Mouse (Mus musculus) gastrocnemius, adult 2 months (tissue): ENCODE measurements around the gene Akap14. TPM values are rescaled to one million over a fixed set of nuclear protein-coding genes. Genes with fewer than 3 reads are reported as not detected.

Experiments
- DNase-seq: peaks from one replicate; pipeline ENCODE4 v3.0.0; 2022
- H3K27ac ChIP-seq: fragments of 200-600 bp; 2 replicates; pipeline ENCODE4 v1.8.1; 2022; ENCODE audit warnings: mild to moderate bottlenecking
- H3K4me3 ChIP-seq: fragments of 200-600 bp; 2 replicates; pipeline ENCODE4 v1.8.1; 2022; ENCODE audit warnings: mild to moderate bottlenecking, moderate library complexity
- CTCF ChIP-seq: fragments of 200-600 bp; IDR thresholded peaks from 2 replicates; pipeline ENCODE4 v1.8.1; 2022; ENCODE audit warnings: antibody characterized with exemption, mild to moderate bottlenecking, moderate library complexity
- intact Hi-C: fragments of 180-260 bp; cut with DNase I; formaldehyde crosslinking; loops from one replicate; pipeline ENCODE4 v1.15.1; 2025
- total RNA-seq, 2 experiments: library from RNA; stranded (reverse); gene quantifications; 2 replicates each; pipeline ENCODE4 v1.2.3; 2021

Gene Akap14
- total RNA-seq, 2 experiments from 2014 or later, result not detected

GRCm38 (mm10) chrX:37126671-37127358, 41.8 kb downstream of the Akap14 start, which contains the start of gene Nkap:
Gene Nkap, plus strand, starts transcription at chrX:37126795.
- DNase-seq, result peak; percentile 73
- intact Hi-C loops, result no loop called here
- Histone ChIP-seq H3K4me3 (peak within 1 kb of the TSS; percentile 89), H3K27ac (peak within 1 kb of the TSS; percentile 91)
- TF ChIP-seq CTCF, result no peak

GRCm38 (mm10) chrX:37125511-37125910, 43.1 kb downstream of the Akap14 start:
- TF ChIP-seq CTCF, result no peak
- no peak for DNase-seq
- Histone ChIP-seq H3K27ac (no peak overlapping the region), H3K4me3 (no peak overlapping the region)
- intact Hi-C loops, result no loop called here

DNA sequence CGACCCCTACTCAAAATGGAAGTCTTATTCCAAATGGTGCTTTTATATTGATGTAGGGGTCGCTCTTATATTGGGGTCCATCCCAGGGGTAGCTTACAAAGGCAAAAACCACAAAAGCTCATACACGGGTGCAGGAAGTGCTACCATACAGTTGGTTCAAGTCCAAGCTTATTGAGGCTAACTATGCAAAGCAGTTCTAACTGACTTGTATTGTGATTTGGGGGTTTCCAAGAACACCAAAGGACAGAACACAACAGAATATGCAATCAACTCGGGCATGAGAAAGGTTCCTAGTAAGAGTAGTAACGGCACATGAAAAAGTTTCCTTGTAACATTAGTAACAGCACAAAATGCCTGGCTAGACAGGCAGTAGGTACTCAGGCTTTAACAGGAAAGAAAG, 48.4 kb downstream of the Akap14 start:
- no peak for TF ChIP-seq CTCF
- DNase-seq, result no peak
- intact Hi-C loops, result no loop called here
- Histone ChIP-seq H3K27ac (no peak overlapping the region), H3K4me3 (no peak overlapping the region)

DNA sequence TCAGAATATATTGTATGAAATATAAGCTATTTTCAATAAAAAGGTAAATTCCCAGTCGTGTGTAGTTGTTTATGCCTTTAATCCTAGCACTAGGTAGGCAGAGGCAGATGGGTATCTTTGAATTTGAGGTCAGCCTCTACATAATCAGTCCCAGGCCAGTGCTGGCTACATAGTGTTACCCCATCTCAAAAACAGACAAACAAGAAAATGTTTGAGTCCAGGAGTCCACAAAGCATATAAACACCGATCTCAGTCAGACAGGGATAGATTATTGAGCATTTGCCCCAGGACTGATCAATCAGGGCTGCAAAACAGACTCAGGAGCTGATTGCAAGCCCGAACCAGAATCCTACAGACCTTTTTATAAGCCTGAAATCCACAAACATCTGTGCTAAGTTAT, 49.1 kb downstream of the Akap14 start:
- DNase-seq, result no peak

GRCm38 (mm10) chrX:37117085-37117484, 51.6 kb downstream of the Akap14 start:
- H3K4me3 ChIP-seq, result no peak overlapping the region
- no peak overlapping the region for H3K27ac ChIP-seq
- DNase-seq, result no peak
- no peak for TF ChIP-seq CTCF
- intact Hi-C loops, result no loop called here

More for the DNA sequence above, 49.1 kb downstream of the Akap14 start:
- Histone ChIP-seq H3K4me3 (no peak overlapping the region), H3K27ac (no peak overlapping the region)
- intact Hi-C loops, result no loop called here
- TF ChIP-seq CTCF, result no peak

DNA sequence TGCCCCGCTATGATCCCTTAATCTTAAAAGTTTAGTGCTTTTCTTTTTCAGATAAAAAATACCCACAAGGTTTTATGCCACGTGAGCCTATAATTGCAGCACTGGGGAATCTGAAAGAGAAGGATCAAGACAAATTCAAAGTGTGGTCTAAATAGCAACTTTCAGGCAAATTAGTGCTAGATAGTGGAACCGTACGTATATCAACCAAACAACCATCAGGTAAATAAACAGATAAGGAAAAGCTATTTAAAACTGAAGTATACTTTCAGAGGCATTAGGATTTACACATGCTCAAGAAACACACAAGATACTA, 57.8 kb downstream of the Akap14 start:
- intact Hi-C loops, result no loop called here
- Histone ChIP-seq H3K27ac (peak overlapping the region; percentile 41; the same call in 1 of the 2 replicates), H3K4me3 (peak overlapping the region; percentile 83)
- TF ChIP-seq CTCF, result no peak
- no peak for DNase-seq

GRCm38 (mm10) chrX:37110193-37110880, 58.3 kb downstream of the Akap14 start, which contains the start of gene Upf3b:
Gene Upf3b, minus strand, starts transcription at chrX:37110322.
- peak; percentile 94 for DNase-seq
- H3K27ac ChIP-seq, result peak within 1 kb of the TSS; percentile 92
- peak within 1 kb of the TSS; percentile 83 for H3K4me3 ChIP-seq
- intact Hi-C loops, result no loop called here
- TF ChIP-seq CTCF, result no peak

GRCm38 (mm10) chrX:37109526-37110192, 59.0 kb downstream of the Akap14 start:
- no peak for TF ChIP-seq CTCF
- DNase-seq, result no peak
- peak overlapping the region; percentile 83 for H3K4me3 ChIP-seq
- intact Hi-C loops, result no loop called here
- H3K27ac ChIP-seq, result peak overlapping the region; percentile 92

DNA sequence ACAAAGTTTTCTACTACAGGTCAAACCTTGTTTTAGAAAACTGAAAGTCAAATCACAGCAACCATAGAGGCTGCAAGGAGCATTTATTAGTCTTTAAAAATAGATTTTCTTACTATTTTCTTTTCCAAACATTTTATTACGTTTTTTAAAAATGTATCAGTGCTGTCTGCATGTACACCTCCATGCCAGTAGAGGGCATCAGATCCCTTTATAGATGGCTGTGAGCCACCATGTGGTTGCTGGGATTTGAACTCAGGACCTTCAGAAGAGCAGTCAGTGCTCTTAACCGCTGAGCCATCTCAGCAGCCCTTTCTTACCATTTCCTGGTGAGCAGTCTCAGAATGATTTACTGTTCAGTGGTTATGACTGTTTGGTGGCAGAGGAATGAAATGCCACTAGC, 64.8 kb downstream of the Akap14 start:
- DNase-seq, result no peak
- intact Hi-C loops, result no loop called here
- H3K4me3 ChIP-seq, result no peak overlapping the region
- no peak overlapping the region for H3K27ac ChIP-seq
- TF ChIP-seq CTCF, result peak; percentile 40; the same call in 1 of the 2 replicates

Other genes starting within 250 kb of the Akap14 start
- 1 to 10 TPM in 1 of 2 experiments, under 1 TPM in 1; 0.99 to 1.9 TPM for gene Sept6, start 177.0 kb downstream of the Akap14 start, total RNA-seq
- gene Sowahd, start 120.0 kb downstream of the Akap14 start, total RNA-seq, result not detected
- 100 to 1,000 TPM; 265 to 297 TPM for gene Rpl39, start 83.4 kb downstream of the Akap14 start, total RNA-seq
- gene Upf3b, start 58.5 kb downstream of the Akap14 start, total RNA-seq, result 10 to 100 TPM in 1 of 2 experiments, 1 to 10 TPM in 1; 9.4 to 10.1 TPM
- gene Nkap, start 42.0 kb downstream of the Akap14 start, total RNA-seq, result 10 to 100 TPM in 1 of 2 experiments, 1 to 10 TPM in 1; 6.1 to 10.1 TPM
- gene Ndufa1, start 22.3 kb upstream of the Akap14 start, total RNA-seq, result 100 to 1,000 TPM; 357 to 460 TPM
- gene Rnf113a1, start 22.4 kb upstream of the Akap14 start, total RNA-seq, result 1 to 10 TPM; 1.7 to 2.6 TPM
- not detected for gene Gm9, start 42.2 kb upstream of the Akap14 start, total RNA-seq
- gene Rhox1, start 53.4 kb upstream of the Akap14 start, total RNA-seq, result not detected
- gene Rhox2a, start 76.1 kb upstream of the Akap14 start, total RNA-seq, result not detected
- not detected for gene Rhox3a, start 81.1 kb upstream of the Akap14 start, total RNA-seq
- gene Rhox4a, start 96.5 kb upstream of the Akap14 start, total RNA-seq, result not detected
- gene Rhox3a2, start 211.2 kb upstream of the Akap14 start, total RNA-seq, result not detected
- gene Rhox4a2, start 222.0 kb upstream of the Akap14 start, total RNA-seq, result not detected
- gene Rhox2b, start 243.2 kb upstream of the Akap14 start, total RNA-seq, result not detected